8 mouse cellular contexts compared by ENCODE assay signal in the genomic region with DNA sequence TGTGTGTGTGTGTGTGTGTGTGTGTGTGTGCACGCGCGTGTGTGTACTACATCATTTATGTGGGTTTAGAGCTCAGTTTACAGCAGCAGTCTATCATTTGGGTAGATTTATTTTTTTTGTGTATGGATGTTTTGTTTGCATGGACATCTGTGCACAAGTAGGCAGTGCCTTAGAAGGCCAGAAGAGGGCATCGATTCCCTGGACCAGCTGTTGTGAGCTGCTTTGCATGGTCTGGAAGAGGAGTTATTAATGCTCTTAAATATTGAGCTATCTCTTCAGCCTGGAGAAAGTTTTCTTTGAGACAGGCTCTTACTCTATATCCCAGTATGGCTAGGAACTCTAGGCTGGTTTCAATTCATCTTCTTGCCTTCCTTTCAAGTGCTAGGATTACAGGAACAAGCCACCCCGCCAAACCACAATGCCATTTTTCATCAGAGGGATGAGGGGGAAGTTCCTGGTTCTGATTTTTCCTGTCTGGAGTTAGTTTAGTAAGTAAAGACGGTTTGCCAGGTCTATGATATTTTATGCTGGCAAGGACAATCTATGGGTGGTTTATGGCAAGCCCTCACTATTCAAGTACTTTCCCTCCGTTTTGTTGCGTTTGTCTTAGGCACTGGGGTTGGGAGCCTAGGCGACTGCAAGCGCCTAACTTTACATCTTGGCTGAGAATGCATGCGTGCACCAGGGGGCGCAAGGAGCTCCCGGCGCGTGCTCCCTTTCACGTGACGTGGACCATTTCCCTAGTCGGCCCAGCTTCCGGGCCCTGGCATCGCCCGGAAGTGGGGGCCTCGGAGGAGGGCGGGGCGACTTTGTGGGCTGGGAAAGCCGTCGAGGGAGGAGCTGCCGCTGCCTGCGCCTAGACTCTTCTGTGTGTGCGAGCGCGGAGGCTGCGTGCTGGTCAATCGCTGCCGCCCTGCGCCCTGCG. TPM values are rescaled to one million over a fixed set of nuclear protein-coding genes. Genes with fewer than 3 reads are reported as not detected.
DNase-seq lines count a peak whose midpoint lies in the region; ATAC-seq and TF ChIP-seq lines count a peak whose summit lies in the region.

A gene (plus strand): TSS at position 859 of the 925 bp plus-strand sequence.

- 19% methylated on average over 36 of the region's 36 CpGs for WGBS in hindbrain, postnatal 0 days

- peak within 1 kb of the TSS; percentile 86 for H3K27ac ChIP-seq in gastrocnemius, adult 2 months
- H3K27ac ChIP-seq in hindbrain, postnatal 0 days = peak within 1 kb of the TSS; percentile 49; the same call in 1 of the 2 replicates

- intact Hi-C loops in gastrocnemius, adult 2 months (cut with DNase I) = loop anchor here (1.0 to 5.0 kb wide), 3 partner anchors 79 to 161 kb away; a partner anchor contains a TSS

- H3K9ac ChIP-seq in hindbrain, postnatal 0 days (replicated peaks; ENCODE audit: low read length) = peak within 1 kb of the TSS; percentile 39

- H3K4me3 ChIP-seq in gastrocnemius, adult 2 months = peak within 1 kb of the TSS; percentile 82
- H3K4me3 ChIP-seq in hindbrain, postnatal 0 days (ENCODE audit: low read length) = peak within 1 kb of the TSS; percentile 45
- H3K4me3 ChIP-seq in megakaryocyte, embryonic 14.5 days (replicated peaks) = peak within 1 kb of the TSS; percentile 93

- no peaks in the 10 kb centered on the region for H3K27me3 ChIP-seq in hindbrain, postnatal 0 days (ENCODE audit: insufficient read depth, low read length)
- H3K27me3 ChIP-seq in megakaryocyte, embryonic 14.5 days (replicated peaks) = peaks cover 2% of the 10 kb centered on the region

- H3K4me1 ChIP-seq in hindbrain, postnatal 0 days (ENCODE audit: insufficient read depth, low read length) = no peaks in the 10 kb centered on the region
- H3K4me1 ChIP-seq in megakaryocyte, embryonic 14.5 days = peaks cover 16% of the 10 kb centered on the region; the same call in 1 of the 2 replicates

- H3K36me3 ChIP-seq in hindbrain, postnatal 0 days (ENCODE audit: insufficient read depth, low read length) = no peaks in the 10 kb centered on the region
- peaks cover 13% of the 10 kb centered on the region for H3K36me3 ChIP-seq in megakaryocyte, embryonic 14.5 days (replicated peaks; ENCODE audit: low read length)

- H3K9me3 ChIP-seq in hindbrain, postnatal 0 days (ENCODE audit: low read length) = no peaks in the 10 kb centered on the region
- H3K9me3 ChIP-seq in megakaryocyte, embryonic 14.5 days = no peaks in the 10 kb centered on the region

- DNase-seq in ZHBTc4 (ENCODE audit: low read depth, low spot score) = peak; percentile 97
- DNase-seq in gastrocnemius, adult 2 months = peak; percentile 95
- DNase-seq in hindbrain, postnatal 0 days (ENCODE audit: low spot score) = peak; percentile 94
- DNase-seq in left cerebral cortex, adult 8-10 months (ENCODE audit: low spot score in 2 of 2) = peak; percentile 61 to 80
- peak; percentile 93 for DNase-seq in right cerebral cortex, postnatal 10 days (ENCODE audit: low spot score in 2 of 2)
- DNase-seq in urinary bladder, postnatal 25 days (ENCODE audit: low spot score) = peak; percentile 77

- TF ChIP-seq CTCF in gastrocnemius, adult 2 months (IDR thresholded peaks at IDR 0.05) = peak; percentile 73
- TF ChIP-seq CTCF in hindbrain, postnatal 0 days (IDR thresholded peaks at IDR 0.05; ENCODE audit: low read depth) = peak; percentile 76

- peak within 1 kb of the TSS; percentile 61 for H3K4me2 ChIP-seq in hindbrain, postnatal 0 days (ENCODE audit: low read depth, low read length)

- ATAC-seq in common myeloid progenitor, adult 5-6 weeks (replicated peaks; ENCODE audit: low read depth, poor library complexity, severe bottlenecking) = peak; percentile 91
- peak; percentile 98 for ATAC-seq in hindbrain, postnatal 0 days

RNA-seq across cellular contexts. Expression of the gene that starts here (rescaled TPM):
- total RNA-seq in common myeloid progenitor, adult 5-6 weeks (2017) = 8.0 and 9.1 TPM in 2 replicates
- 1 to 10 TPM; 8.1 to 8.7 TPM for total RNA-seq in gastrocnemius, adult 2 months (2021)
- total RNA-seq in hindbrain, postnatal 0 days (2014; rRNA removed) = 8.6 and 9.9 TPM in 2 replicates
- polyA plus RNA-seq in hindbrain, postnatal 0 days (2015; fragmentation: Nextera tagmentation; extraction: Ambion mirVana) = 7.0 and 7.5 TPM in 2 replicates
- 1 to 10 TPM; 7.1 to 8.5 (median 7.5) TPM for total RNA-seq in left cerebral cortex, adult 8-10 months (2022)
- polyA plus RNA-seq in megakaryocyte, embryonic 14.5 days (2012; ENCODE audit: insufficient read depth, low replicate concordance) = 0.06 TPM in 1 of 2 replicates, not detected in the other

Comparison
In these comparisons a context has a peak if more than half of its experiments do, and no peak if none do; other contexts are left out.
1. Peak in every context shown above with its lines: DNase-seq, ATAC-seq, H3K4me3 ChIP-seq and H3K27ac ChIP-seq.